Mouse (Mus musculus) ES-E14 (cell line): ENCODE data around the gene Rps29.

ENCODE experiments used
- CHD2 ChIP-seq: IDR thresholded peaks from 2 replicates; pipeline ENCODE4 v1.6.1; 2014; ENCODE audit warnings: mild to moderate bottlenecking, low read depth, low read length, inconsistent platforms
- HCFC1 ChIP-seq: IDR thresholded peaks from 2 replicates; pipeline ENCODE4 v1.6.1; 2012; ENCODE audit warnings: low read length, inconsistent platforms, borderline replicate concordance; ENCODE audit not compliant: insufficient read depth
- MAFK ChIP-seq: IDR thresholded peaks from 2 replicates; pipeline ENCODE4 v1.6.1; 2014; ENCODE audit warnings: mild to moderate bottlenecking, low read depth, low read length, inconsistent platforms; ENCODE audit not compliant: insufficient read depth
- ZC3H11A ChIP-seq: IDR thresholded peaks from 2 replicates; pipeline ENCODE4 v1.6.1; 2012; ENCODE audit warnings: low read depth, mild to moderate bottlenecking, inconsistent platforms, low read length, borderline replicate concordance
- ZNF384 ChIP-seq: IDR thresholded peaks from 2 replicates; pipeline ENCODE4 v1.6.1; 2012; ENCODE audit warnings: low read depth, low read length, inconsistent platforms

DNA sequence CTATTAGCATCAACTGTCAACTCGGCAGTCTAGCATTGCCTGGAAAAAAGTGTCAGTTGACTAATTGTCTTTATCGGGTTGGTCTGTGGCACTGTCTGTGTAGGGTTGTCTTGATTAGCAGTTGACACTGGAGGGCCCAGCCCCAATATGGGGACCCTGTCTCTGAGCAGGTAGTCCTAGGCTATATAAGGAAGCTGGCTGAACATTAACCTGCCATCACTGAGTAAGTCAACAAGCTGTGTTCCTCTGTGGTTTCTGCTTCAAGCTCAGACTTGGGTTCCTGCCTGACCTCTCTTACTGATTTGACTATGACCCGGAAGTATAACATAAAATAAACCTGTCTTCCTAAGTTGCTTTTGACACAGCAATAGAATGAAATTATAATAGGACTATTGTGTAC is 17.0 kb upstream of the Rps29 start:
- TF ChIP-seq ZNF384 (no peak), ZC3H11A (no peak), MAFK (no peak), HCFC1 (no peak), CHD2 (no peak)
